Mouse (Mus musculus) neural tube, embryonic 14.5 days (tissue): ENCODE measurements around the gene Rnf123. TPM values are rescaled to one million over a fixed set of nuclear protein-coding genes. Genes with fewer than 3 reads are reported as not detected.

ENCODE experiments used
- ATAC-seq: fragments of 200-750 bp; cut with Nextera tagmentation; 2 replicates; pipeline ENCODE4 v1.8.0; 2017; ENCODE audit warnings: low read depth, mild to moderate bottlenecking, moderate TSS enrichment, moderate library complexity
- H3K27ac ChIP-seq: fragments of 300-500 bp; sonication (generic); 2 replicates; pipeline ENCODE4 v1.5.1; 2014; ENCODE audit warnings: low read depth, mild to moderate bottlenecking, control low read depth, low read length, moderate library complexity, mixed read lengths
- H3K27me3 ChIP-seq: fragments of 300-500 bp; sonication (generic); 2 replicates; pipeline ENCODE4 v1.6.1; 2014; ENCODE audit warnings: low read length; ENCODE audit not compliant: control insufficient read depth, insufficient read depth
- H3K36me3 ChIP-seq: fragments of 300-500 bp; sonication (generic); 2 replicates; pipeline ENCODE4 v1.6.1; 2014; ENCODE audit warnings: low read length, mixed read lengths; ENCODE audit not compliant: control insufficient read depth, insufficient read depth
- H3K4me1 ChIP-seq: fragments of 300-500 bp; sonication (generic); 2 replicates; pipeline ENCODE4 v1.6.1; 2014; ENCODE audit warnings: low read length; ENCODE audit not compliant: control insufficient read depth, insufficient read depth
- H3K4me2 ChIP-seq: fragments of 300-500 bp; sonication (generic); 2 replicates; pipeline ENCODE4 v1.6.1; 2014; ENCODE audit warnings: mild to moderate bottlenecking, low read depth, low read length, control low read depth
- H3K4me3 ChIP-seq: fragments of 300-500 bp; sonication (generic); 2 replicates; pipeline ENCODE4 v1.5.1; 2014; ENCODE audit warnings: low read depth, low read length, control low read depth, mixed read lengths
- H3K9ac ChIP-seq: fragments of 300-500 bp; sonication (generic); replicated peaks from 2 replicates; pipeline ENCODE4 v1.6.1; 2014; ENCODE audit warnings: low read depth, mild to moderate bottlenecking, control low read depth, low read length, mixed read lengths
- H3K9me3 ChIP-seq: fragments of 300-500 bp; sonication (generic); 2 replicates; pipeline ENCODE4 v1.6.1; 2016; ENCODE audit warnings: low read length; ENCODE audit not compliant: control insufficient read depth
- WGBS: fragments of 180-500 bp; shearing (Covaris S2); extraction: QIAGEN DNeasy Blood & Tissue Kit; methylation state at CpG from one replicate; pipeline ENCODE4 v1.1.7; 2014; 5-methylcytosine and 5-hydroxymethylcytosine counted together
- polyA plus RNA-seq: library from polyadenylated mRNA; unstranded; fragments of >200 nt; fragmentation: Nextera tagmentation; extraction: Ambion mirVana; gene quantifications from 2 replicates; pipeline ENCODE4 v1.2.1, GENCODE M21; 2014

The Rnf123 gene
- polyA plus RNA-seq, 1 experiment from 2014 or later: 47.7 TPM

DNA sequence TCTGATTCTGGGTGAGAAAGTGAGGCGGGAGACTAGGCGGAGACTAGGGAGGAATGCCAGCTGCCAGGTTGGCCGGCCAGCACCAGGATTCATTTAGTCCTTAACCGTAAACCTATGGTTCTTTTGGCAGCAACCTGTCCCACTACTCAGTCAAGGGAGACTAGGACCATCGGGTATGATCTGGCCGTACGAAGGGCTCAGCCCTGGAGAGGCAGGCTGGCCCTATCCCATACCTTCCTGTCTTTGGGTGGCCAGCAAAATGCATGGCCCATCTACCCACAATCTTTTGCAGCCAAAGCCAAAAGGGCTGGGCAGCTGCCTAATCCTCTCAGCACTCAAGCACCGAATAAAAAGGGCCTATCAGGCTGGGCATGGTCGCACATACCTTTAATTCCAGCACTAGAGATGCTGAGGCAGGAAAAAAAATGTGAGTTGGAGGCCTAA lies 10.6 kb downstream of the Rnf123 start:
- no peak for ATAC-seq
- no peak overlapping the region for H3K9ac ChIP-seq
- no peak overlapping the region for H3K4me3 ChIP-seq
- H3K9me3 ChIP-seq: no peaks in the 10 kb centered on the region
- no peaks in the 10 kb centered on the region for H3K27me3 ChIP-seq
- no peaks in the 10 kb centered on the region for H3K4me1 ChIP-seq
- WGBS: 80% methylated on average over 9 of the region's 9 CpGs
- no peak overlapping the region for H3K27ac ChIP-seq
- H3K36me3 ChIP-seq: peaks cover 7% of the 10 kb centered on the region; the same call in 1 of the 2 replicates
- no peak overlapping the region for H3K4me2 ChIP-seq

DNA sequence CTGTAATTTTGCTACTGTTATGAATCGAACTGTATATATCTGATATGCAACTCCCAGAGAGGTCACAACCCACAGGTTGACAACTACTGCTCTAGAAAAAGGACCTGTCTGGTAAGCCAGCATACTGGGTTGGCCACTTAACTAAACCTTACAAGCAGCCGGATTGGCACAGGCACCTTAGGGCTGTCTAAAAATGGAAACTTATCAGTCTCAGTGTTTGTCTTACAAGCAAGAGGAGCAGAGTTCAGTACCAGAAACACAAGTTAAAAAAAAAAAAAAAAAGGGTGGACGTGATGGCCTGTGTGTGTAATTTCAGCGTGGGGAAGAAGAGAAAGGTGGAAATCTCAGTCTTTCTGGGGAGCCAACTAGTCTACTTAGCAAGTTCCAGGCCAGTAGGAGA lies 11.3 kb downstream of the Rnf123 start:
- no peak for ATAC-seq
- WGBS: 85% methylated on average over 4 of the region's 4 CpGs
- H3K4me2 ChIP-seq: no peak overlapping the region
- no peaks in the 10 kb centered on the region for H3K9me3 ChIP-seq
- H3K4me3 ChIP-seq: no peak overlapping the region
- H3K9ac ChIP-seq: no peak overlapping the region
- no peaks in the 10 kb centered on the region for H3K4me1 ChIP-seq
- peaks cover 7% of the 10 kb centered on the region; the same call in 1 of the 2 replicates for H3K36me3 ChIP-seq
- no peak overlapping the region for H3K27ac ChIP-seq
- H3K27me3 ChIP-seq: no peaks in the 10 kb centered on the region

- Histone ChIP-seq H3K9me3 (no peaks in the 10 kb centered on the region), H3K27me3 (no peaks in the 10 kb centered on the region), H3K36me3 (peaks cover 7% of the 10 kb centered on the region; the same call in 1 of the 2 replicates), H3K4me1 (no peaks in the 10 kb centered on the region), H3K4me2 (no peak overlapping the region), H3K27ac (no peak overlapping the region), H3K9ac (no peak overlapping the region), H3K4me3 (no peak overlapping the region)
- 90% methylated on average over 7 of the region's 7 CpGs for WGBS
- ATAC-seq: no peak
These were observed 13.6 kb downstream of the Rnf123 start for GRCm38 (mm10) chr9:108069529-108069928.

GRCm38 (mm10) chr9:108069007-108069406 lies 14.1 kb downstream of the Rnf123 start:
- Histone ChIP-seq H3K9me3 (no peaks in the 10 kb centered on the region), H3K4me3 (no peak overlapping the region), H3K9ac (no peak overlapping the region), H3K27ac (no peak overlapping the region), H3K4me2 (no peak overlapping the region), H3K36me3 (peaks cover 8% of the 10 kb centered on the region; the same call in 1 of the 2 replicates), H3K4me1 (no peaks in the 10 kb centered on the region), H3K27me3 (no peaks in the 10 kb centered on the region)
- no peak for ATAC-seq
- WGBS: 90% methylated on average over 9 of the region's 9 CpGs

- peak; percentile 35; the same call in 1 of the 2 replicates for ATAC-seq
These were observed 15.2 kb downstream of the Rnf123 start for GRCm38 (mm10) chr9:108067900-108068299.

DNA sequence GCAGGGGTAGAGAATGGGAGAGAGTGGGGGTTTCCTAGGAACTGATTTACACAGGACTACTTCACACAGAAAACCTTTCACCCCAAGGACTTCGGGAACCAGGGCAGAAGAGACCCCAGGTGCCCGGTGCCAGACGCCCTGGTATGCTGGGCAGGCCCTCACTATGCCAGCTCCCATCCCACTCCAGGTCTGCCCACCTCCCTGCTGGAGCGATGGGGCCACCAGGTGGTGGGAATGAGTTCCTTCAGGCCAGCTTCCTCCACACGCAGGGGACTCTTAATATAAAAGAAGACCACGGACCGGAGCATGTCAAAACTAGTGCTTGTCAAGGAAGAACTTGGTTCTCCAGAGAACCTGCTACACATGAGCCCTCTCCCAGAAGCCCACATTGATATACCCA lies 15.9 kb downstream of the Rnf123 start:
- Histone ChIP-seq H3K27ac (no peak overlapping the region), H3K4me2 (no peak overlapping the region), H3K27me3 (no peaks in the 10 kb centered on the region), H3K36me3 (peaks cover 22% of the 10 kb centered on the region), H3K4me1 (no peaks in the 10 kb centered on the region), H3K9me3 (no peaks in the 10 kb centered on the region), H3K4me3 (no peak overlapping the region), H3K9ac (no peak overlapping the region)
- ATAC-seq: no peak
- WGBS: 84% methylated on average over 7 of the region's 7 CpGs

More at GRCm38 (mm10) chr9:108067900-108068299, 15.2 kb downstream of the Rnf123 start:
- Histone ChIP-seq H3K9ac (no peak overlapping the region), H3K27ac (no peak overlapping the region), H3K4me1 (no peaks in the 10 kb centered on the region), H3K4me3 (no peak overlapping the region), H3K4me2 (no peak overlapping the region), H3K36me3 (peaks cover 17% of the 10 kb centered on the region), H3K27me3 (no peaks in the 10 kb centered on the region), H3K9me3 (no peaks in the 10 kb centered on the region)
- 22% methylated on average over 8 of the region's 8 CpGs for WGBS

- Histone ChIP-seq H3K4me3 (no peak overlapping the region), H3K4me2 (no peak overlapping the region), H3K36me3 (peaks cover 31% of the 10 kb centered on the region), H3K4me1 (no peaks in the 10 kb centered on the region), H3K27me3 (no peaks in the 10 kb centered on the region), H3K9ac (no peak overlapping the region), H3K27ac (no peak overlapping the region), H3K9me3 (no peaks in the 10 kb centered on the region)
- no peak; the same call in 1 of the 2 replicates for ATAC-seq
- WGBS: 63% methylated on average over 5 of the region's 5 CpGs
These were observed 17.6 kb downstream of the Rnf123 start for GRCm38 (mm10) chr9:108065491-108066011.

DNA sequence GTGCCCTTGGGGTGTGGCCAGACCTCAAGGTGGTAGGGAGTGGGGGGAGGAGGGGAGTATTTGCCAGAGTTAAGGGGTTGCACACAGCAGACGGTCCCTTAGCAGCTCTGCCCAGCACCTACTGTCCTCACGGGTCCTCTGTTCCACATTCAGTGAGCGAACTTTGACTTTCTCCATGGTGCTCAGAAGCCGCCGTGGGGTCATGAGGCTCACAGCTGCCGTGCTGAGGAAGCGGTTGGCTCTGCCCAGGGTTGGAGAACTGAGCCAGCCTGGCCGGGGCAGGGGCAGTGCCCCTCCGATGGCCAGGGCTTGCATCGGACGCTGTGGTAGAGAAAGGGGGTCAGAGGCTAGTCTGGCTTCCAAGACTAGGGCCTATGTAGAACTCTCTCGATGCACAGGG lies 19.8 kb downstream of the Rnf123 start:
- H3K4me3 ChIP-seq: no peak overlapping the region
- H3K9ac ChIP-seq: no peak overlapping the region

DNA sequence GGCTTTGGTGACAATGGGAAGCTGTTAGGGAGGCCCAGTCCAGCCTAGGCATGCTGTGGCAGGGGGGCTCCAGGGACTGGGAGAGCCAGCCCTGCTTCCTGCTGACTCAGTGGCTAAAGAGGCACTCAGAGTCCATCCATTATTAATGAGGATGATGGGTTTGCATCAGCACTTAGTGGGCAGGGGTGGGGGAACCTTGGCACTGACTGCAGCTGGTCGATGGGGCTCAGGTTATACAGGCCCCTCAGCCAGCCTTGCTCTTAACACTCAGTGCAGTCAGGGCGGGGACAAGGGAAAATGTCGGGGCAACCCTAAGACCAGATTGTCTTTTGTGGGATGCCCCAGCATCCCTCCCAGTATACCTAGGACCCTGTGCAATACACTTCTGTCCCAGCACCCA lies 21.0 kb downstream of the Rnf123 start:
- 81% methylated on average over 3 of the region's 3 CpGs for WGBS
- no peak overlapping the region for H3K27ac ChIP-seq
- peak; percentile 58; the same call in 1 of the 2 replicates for ATAC-seq

More for the DNA sequence above, 19.8 kb downstream of the Rnf123 start:
- Histone ChIP-seq H3K4me1 (no peaks in the 10 kb centered on the region), H3K4me2 (no peak overlapping the region), H3K36me3 (peaks cover 38% of the 10 kb centered on the region; the same call in 1 of the 2 replicates), H3K9me3 (no peaks in the 10 kb centered on the region), H3K27ac (no peak overlapping the region), H3K27me3 (no peaks in the 10 kb centered on the region)
- 90% methylated on average over 12 of the region's 12 CpGs for WGBS
- no peak for ATAC-seq

More for the DNA sequence above, 21.0 kb downstream of the Rnf123 start:
- Histone ChIP-seq H3K4me1 (no peaks in the 10 kb centered on the region), H3K4me2 (no peak overlapping the region), H3K36me3 (peaks cover 38% of the 10 kb centered on the region), H3K27me3 (no peaks in the 10 kb centered on the region), H3K9me3 (no peaks in the 10 kb centered on the region), H3K9ac (no peak overlapping the region), H3K4me3 (no peak overlapping the region)
